Mouse (Mus musculus): ENCODE results near the gene Mlec.
"Not testable (repeated sequence)": the region's sequence is repeated elsewhere in the genome, so short reads cannot be mapped to it uniquely, and the experiment has no call there.

Mlec gene

DNA sequence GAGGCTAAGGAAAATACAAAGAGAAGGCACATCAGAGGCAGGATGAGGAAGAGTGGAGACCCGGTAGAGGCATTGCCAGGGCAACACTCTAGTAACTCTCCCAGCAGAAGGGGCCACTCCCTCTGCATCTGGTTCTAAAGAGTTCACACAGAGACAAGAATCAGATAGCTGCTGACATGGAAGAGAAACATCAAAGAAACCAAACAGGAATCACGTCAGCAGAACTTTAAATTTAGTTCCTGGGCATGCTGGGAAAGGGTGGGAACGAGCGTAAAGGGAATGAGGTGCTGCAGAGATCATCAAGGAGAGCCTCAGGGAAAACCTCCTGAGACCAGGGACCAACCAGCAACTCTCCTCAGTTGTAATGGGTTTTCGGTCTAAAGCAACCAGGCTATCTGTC lies 7.0 kb downstream of the Mlec start:
- DNase-seq (ENCODE audit: low spot score): no peak

DNA sequence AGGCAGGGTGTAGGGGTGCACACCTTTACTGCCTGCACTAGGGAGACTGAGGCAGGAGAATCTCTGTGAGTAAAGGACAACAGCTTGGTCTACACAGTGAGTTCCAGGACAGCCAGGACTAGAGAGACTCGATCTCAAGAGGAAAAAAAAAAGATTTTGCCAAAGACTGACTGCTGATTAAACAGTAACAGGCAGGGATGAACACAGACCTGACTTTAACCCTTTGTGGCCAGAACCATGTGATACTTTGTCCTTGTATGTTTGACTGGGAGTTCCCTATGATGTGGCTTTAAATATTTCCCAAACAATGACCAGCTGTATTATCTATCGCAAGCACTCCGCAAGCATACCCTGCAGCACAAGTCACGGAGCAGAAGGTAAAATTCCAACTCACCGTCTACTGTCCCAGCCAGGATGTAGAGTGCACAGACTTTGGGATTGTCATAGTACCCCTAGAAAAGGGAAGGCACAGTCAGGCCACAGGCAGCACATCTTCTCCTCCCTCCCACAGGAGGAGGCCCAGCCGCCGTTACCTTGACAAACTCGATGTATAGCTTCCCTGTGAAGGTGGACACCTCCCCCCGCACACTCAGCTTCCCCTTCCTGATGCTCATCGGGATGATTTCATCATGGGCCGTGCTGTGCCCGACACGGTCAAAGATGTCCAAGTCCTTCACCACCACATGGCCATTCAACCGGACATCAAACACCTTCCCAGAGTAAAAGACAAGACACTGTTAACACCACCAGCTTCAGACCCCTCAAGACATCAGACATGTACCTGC lies 8.1 kb downstream of the Mlec start:
- no peak for DNase-seq (ENCODE audit: low spot score)

DNA sequence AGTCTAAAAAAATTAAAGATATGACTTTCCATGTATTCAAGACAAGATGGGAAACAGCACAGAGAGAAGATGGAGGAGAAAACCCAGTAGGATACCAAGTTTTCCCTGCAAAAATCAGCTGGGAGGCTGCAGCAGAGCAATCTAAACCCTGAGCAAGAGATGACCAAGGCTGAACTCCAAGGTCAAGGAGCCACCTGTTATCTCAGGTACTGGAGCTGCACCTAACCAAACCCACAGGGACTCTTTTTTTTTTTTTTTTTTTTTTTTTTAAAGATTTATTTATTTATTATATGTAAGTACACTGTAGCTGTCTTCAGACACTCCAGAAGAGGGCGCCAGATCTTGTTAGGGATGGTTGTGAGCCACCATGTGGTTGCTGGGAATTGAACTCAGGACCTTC lies 9.1 kb downstream of the Mlec start:
- DNase-seq (ENCODE audit: low spot score): not testable (repeated sequence)

DNA sequence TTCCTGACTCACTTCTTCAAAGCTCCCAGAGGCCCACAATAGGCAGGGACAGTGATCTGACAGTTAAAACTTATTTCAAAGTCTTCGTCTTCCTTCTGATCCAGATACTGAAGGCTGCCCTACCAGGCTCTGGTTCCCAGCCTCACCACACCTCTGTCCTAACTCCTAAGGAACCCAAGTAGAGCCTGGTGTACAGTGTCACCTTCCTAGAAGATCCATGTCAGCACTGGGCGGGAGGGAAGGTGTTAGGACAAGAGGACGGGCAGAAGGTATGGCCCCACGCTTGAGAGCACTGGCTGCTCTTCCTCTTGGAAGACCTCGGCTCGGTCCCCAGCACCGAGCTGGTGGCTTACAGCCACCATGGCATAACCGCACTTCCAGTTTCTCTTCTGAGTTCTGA lies 9.6 kb downstream of the Mlec start:
- DNase-seq (ENCODE audit: low spot score): no peak

DNA sequence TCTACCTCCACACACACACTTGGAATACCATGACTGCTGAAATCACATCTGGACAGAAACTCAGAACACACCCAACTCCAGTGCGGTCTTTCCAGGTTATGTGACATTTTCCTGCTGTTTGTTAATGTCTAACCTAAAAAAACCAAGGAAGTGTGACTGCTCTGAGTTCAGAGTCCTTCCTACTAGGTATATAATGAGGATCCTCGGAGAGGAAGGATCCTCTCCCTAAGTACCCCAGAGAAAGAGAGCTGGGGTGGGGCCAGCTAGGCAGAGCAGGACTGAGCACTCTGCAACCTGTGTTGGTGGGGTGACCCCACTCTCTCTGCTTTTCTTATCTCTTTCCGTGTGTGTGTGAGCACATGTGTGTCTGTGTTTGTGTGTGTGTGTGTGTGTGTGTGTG lies 10.6 kb downstream of the Mlec start:
- no peak for DNase-seq (ENCODE audit: low spot score)

DNA sequence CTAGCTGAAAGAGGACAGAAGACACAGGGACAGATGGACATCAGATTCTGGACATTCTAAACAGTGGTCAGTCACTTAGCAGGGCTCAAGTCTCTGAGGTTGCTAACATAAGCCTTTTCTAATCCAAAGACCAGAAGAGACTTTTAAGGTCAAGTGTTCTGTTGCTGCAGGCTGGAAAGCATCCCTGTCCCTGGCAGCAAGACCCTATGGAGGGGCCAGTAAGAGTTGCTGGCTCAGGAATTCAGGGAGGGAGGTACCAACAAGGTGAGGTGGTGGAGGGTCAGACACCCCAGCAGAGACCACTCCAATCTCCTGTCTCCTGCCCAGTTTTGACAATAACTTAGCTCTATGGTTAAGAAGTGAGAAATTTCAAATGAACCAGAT lies 11.2 kb downstream of the Mlec start:
- DNase-seq (ENCODE audit: low spot score): no peak

DNA sequence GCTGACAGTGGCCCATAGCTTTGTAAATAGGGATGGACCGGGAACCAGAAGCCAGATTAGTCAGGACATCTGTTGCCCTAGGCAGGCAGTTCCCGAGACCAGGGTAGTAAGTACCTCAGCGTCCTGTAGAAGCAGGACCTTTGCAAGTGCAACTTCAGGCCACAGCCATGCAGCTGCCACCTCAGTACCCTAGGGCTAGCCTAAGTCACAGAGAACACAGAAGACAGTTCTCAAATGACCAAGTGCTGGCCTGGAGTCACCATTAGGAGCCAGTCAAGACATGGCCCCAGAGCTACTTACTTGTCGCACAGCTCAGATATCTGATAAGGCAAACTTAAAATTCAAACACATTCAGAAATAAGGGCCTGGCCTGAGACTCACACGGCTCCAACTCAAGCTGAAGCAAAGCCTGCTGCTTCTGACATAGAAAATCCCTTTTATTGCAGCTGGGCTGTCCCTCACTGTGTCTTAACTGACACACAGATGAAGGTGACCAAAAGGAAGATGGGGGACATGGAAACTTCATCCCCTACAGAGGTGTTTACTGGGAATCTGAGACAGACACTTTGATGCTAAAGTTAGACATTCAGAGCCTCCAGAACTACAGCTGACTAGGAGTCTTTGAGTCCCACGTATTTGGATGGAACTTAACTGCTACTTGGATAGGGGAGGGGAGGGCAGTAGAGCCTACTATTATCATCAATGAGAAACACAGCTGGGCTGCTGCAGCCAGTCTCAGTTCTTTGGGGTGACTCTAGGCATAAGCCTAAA lies 11.8 kb downstream of the Mlec start:
- DNase-seq (ENCODE audit: low spot score): no peak

DNA sequence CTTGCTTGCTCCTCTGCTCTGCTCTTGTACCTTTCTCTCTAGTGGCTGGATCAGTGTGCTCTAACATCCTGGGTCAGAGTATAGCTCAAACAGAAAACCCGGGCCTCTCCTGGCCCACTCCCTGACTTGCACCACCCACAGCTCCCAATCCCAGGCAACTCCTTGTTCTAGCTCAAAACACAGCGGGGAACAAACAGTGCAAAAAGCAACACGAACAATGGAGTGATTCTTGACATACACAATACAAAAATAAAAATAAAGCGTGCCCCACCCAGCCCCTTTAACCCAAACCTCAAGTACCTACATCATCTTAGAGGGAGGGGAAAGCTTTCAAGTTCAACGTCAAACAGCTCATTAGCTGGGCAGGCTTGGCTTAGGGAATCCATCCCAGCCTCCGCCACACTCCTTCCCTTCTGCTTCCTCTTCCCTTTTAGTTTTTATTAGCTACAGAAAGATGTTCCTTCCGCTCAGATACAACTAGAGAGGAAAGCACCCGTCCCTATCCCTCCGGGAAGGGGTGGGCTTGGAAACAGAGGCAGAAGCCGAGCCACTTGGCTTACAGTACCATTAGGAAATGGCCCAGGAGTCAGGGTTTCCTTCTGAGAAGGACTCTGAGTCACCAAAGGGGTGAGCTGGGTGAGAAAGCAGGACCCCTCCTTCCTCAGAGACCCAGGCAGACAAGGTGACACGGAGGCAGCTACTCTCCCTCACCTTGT lies 12.6 kb downstream of the Mlec start:
- DNase-seq (ENCODE audit: low spot score): no peak

DNA sequence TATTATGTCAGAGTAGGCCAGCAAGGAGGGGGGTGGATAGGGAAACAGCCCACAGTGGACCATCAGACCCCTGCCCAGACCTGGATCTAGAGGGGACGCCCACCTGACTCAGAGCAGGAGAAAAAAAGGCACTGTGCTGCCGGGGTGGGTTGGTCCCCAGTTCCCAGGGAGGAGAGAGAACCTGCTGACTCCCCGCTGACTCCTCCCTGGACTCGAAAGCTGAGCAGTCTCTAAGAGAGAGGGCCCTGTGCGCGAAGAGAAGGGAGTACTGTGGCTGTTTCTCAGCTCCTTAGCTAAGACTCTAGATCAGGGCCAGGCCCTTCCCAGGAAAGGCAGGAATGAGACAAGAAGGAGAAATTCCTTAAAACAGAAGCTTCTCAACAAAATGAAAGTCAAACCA lies 13.5 kb downstream of the Mlec start:
- no peak for DNase-seq (ENCODE audit: low spot score)

DNA sequence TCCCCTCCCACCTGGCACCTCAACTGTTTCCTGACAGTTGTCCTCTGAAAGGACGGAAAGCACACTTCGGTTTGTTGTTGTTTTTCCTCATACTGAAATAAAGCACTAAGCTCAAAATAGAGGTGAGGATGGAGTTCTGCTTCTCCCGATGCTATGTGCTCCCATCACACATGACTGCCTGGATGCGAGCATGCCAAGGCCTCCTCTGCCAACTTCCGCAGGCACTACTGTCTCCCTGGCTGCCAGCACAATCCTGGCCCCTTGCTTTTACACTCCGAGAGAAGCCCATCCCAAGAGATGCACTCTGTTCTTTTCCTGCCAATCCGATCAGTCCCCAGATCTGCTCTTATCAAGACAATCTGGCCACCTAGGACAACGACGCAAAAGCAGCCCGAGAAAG lies 14.4 kb downstream of the Mlec start:
- no peak for DNase-seq (ENCODE audit: low spot score)

DNA sequence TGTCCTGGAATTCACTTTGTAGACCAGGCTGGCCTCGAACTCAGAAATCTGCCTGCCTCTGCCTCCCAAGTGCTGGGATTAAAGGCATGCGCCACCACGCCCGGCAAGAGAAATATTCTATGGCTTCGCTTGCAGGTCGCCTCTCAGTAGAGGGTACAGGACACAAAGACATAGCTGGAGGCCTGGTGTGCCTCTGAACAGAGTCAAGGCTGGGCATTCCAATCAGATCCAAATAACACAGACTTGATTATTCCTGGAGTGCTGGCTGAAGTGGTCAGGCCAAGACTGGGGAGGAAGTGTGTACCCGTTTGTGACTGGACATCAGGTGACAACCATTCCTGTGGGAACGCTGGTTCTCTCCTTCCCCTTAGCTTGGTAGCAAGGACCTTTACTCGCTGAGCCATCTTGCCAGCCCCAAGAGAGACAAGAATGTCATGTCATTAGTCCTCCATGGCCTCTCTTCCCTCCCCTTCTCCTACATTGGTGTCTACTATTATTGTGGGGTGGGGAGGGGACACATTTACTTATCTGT lies 15.7 kb downstream of the Mlec start:
- no peak for DNase-seq (ENCODE audit: low spot score)

DNA sequence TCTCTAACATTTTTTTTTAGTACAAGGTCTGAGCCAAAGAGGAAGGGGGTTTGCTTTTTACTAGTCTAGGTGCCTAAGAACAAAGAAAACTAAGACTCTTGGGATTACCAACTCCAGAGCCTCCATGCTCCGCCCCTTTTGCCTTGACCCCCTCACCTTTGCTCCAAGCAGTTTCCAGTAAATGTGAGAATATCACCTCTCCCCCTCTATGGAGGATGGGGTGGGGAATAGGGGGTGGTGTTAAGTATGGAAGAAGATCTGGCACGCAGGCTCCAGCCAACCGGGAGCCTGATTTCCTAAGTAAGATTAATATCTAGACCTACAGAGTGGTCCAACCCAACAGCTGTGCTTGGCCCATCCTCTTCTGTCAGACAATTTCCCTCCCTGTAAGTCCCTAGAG lies 17.3 kb downstream of the Mlec start:
- DNase-seq (ENCODE audit: low spot score): no peak

DNA sequence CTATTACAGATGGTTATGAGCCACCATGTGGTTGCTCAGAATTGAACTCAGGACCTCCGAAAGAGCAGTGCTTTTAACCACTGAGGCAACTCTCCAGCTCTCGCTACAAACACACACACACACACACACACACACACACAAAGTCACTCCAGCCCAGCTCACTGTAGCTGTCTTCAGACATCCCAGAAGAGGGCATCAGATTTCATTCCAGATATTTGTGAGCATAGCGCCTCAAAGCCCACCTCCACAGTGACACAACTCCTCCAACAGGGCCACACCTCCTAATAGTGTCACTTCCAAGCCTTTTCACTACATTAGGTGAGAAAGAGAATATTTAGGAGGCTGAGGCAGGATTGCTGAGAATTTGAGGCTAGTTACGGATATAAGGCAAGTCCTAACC lies 18.9 kb downstream of the Mlec start:
- no peak for DNase-seq (ENCODE audit: low spot score)

DNA sequence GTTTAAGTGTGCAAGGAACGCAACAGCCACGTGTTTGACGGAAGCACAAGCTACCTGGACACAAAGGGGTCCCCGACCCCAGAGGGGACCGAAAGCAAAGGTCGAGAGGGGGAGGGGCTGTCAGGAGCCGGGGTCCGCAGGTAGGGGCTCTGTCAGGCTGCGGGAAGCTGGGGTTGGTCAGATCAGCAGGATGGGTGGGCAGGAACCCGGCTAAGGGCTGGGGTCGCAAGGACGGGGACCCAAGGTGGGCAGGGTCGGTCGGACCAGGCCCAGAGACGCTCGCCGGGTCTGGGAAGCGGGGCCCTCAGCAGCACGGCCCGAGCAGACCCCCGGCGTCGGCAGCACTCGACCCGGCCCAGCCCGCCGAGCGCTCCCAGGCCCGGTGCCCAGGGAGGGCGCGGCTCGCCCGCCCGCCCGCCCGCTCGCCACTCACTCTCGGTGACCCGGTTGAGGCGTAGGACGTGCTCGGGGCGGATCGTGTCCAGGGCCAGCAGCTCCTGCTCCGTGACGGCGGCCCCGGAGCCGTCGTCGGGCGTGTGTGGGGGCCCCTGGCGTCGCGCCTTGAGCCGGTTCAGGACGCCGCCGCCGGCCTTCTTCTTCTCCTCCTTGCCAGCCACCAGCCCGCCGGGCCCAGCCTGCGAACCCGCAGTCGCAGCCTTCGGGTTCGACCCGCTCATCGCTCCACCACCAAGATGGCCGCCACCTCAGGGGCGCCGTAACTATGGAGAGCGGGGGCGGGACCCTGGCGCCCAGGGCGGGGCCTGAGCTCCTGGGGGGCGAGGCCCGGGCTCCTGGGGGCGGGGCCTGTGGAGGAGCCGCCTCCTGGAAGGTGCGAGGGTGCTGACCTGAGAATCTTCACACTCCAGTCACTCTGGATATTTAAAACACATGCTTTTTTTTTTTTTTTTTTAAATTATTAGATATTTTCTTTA lies 23.5 kb downstream of the Mlec start, which contains the start of gene Unc119b:
Gene Unc119b, minus strand, starts transcription at position 742 of the 932 bp plus-strand sequence.
- peak; percentile 93 for DNase-seq (ENCODE audit: low spot score)

DNA sequence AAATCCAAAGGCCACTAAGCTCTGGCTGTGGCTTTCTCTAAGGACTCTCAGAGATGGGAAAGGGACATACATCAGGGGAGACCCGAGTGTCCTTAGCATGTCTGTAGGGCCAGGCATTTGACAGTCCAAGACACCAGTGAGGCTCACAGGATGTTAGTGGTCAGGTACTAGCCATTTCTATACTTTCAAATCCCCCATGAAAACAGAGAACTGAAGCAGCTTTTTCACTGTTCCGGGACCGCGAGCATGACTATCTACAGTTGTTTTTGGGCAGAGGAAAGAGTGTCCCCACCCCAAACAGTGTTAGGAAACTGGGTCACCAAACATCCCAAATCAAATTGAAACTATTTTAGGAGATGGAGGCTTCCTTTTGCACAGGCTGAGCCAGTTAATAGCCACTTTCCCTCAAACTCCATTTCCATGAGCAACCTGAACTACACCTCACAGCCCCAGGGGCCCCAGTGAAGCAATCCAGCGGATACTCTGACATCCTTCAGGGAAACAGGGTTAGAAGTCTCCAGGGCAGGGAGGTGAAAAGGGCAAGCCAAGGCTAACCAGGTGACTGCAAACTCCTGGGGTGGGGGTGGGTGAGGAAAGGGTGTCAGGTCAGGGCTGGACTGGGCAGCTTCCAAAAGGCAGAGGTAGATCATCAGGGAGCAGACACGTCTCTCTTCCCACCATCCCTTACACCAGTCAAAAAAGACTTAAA lies 24.5 kb downstream of the Mlec start:
- no peak for DNase-seq (ENCODE audit: low spot score)

DNA sequence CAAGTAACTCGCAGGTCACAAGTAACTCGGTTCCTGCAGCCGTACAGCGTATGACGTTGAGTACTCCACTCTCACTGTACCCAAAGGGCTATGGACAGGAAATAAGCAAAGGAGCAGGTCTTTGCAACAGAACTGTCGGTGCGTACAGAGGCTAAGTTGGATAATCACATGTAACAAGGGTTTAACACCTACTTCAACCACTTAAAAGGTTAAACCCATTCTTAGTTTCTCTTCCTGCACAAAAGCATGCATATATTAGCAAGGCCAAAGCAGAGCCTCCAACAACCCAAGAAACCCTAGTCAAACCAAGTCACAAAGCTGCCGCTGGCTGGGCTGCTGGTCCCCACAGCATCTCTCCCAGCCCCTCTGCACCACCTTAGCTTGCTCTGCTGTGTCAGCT lies 25.5 kb downstream of the Mlec start:
- DNase-seq (ENCODE audit: low spot score): no peak

DNA sequence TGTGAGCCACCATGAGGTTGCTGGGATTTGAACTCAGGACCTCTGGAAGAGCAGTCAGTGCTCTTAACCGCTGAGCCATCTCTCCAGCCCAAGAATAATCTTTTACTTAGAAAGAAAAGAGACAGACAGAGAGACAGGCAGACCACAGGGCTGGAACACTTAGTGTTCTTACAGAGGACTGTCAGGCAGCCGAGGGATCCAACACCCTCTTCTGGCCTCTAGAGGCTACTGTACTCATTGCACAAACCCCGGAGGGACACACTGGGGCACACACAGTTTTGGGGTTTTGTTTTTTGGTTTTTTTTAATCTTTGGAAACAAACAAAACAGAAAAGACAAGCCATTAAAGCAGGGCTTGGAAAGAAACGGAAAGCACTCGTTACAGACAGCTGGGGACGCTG lies 28.7 kb downstream of the Mlec start:
- no peak for DNase-seq (ENCODE audit: low spot score)

DNA sequence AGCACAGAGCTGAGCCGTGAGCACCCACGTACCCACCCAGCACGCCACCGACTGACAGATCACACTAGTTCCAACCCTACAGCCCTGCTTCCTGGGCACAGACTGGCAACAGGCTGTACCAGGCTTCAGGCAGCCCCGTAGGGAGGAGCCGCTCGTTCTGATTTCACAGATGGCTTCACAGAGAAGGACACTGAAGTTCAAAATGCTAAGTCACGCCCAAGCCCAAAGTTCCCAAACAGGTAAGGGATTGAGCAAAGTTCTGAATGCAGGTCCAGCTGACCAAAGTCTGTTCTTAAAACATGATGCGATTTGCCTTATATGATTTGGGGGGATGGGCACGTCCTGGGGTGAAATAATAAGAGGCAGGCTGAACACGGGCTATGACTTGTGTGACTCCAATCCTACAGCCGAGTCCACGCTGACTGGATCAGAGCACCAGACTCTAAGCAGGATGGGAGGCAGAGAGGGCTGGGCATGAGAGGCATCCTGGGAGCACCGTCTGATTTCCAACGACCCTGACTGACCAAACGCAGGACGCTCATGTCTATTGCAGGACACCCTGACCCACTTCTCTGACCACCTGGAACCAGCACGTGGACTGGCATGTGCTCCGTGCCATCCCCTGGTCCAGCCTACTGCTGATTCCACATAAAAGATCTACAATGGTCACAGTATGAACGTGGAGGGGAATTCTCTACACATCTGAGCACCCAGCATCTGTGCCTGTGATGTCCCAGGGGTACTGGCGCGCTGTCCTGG lies 30.4 kb downstream of the Mlec start:
- no peak for DNase-seq (ENCODE audit: low spot score)

DNA sequence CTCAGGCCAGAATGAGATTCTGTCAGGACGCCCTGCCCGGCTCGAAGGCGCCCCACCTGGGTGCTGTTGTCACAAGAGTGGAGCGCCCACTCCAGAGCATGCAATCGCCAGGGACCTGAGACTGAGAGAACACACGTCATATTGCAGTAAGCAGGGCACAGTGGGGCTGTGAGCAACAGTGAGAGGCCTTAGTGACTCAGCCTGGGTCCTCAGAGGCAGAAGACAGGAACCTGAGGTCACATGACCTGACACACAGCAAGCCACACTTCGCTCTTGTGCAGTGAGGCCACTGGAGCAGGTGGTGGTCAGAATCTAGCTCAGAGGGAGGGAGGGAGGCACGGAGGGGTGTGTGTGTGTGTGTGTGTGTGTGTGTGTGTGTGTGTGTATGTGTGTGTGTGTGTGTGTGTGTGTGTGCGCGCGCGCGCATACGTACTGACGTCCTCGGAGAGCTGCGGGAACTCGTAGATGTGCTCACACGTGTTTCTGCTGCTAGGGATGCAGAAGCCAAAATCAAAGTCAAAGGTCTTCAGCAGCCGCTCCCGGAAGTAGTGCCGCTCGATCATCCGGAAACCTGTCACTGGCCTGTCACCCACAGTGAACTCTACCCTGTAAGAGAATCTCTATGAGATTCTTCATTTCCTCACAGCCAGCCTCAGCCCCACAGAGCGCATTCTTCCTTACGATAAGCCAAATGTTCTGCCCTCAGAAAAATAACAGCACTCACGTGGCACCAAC lies 31.2 kb downstream of the Mlec start:
- DNase-seq (ENCODE audit: low spot score): no peak
